Mouse (Mus musculus) testis, adult 2 months (tissue): ENCODE measurements around the gene Zfp457.

ENCODE experiments used
- CTCF ChIP-seq: fragments of 200-500 bp; IDR thresholded peaks from 2 replicates; pipeline ENCODE4 v1.5.1; 2012; ENCODE audit warnings: low read depth, mild to moderate bottlenecking, inconsistent platforms, low read length, moderate library complexity; ENCODE audit not compliant: control insufficient read depth, insufficient read depth, insufficient replicate concordance
- POLR2A ChIP-seq: fragments of 200-500 bp; IDR thresholded peaks from 2 replicates; pipeline ENCODE4 v1.6.1; 2012; ENCODE audit warnings: low read depth, mild to moderate bottlenecking, inconsistent platforms, low read length, moderate library complexity; ENCODE audit not compliant: control insufficient read depth

DNA sequence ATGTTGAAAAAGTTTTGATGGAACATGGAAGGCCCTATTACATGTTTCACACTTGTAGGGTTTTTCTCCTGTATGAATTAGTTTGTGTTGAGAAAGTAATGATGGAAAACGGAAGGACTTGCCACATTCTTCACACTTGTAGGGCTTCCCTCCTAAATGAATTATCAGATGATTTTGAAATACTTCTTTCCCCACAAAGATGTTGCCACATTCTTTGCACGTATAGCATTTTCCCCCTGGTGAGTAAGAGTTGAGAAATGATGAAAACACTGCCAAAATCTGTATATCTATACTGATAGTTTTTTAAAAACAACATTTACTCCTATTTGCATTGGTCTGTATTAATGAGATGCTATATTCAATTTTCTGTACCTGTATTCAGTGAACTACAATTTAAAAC is 37.1 kb upstream of the Zfp457 start:
- TF ChIP-seq CTCF (no peak), POLR2A (no peak)
